Mouse (Mus musculus): ENCODE data around the gene Tmem50b. TPM values are rescaled to one million over a fixed set of nuclear protein-coding genes. Genes with fewer than 3 reads are reported as not detected.
"Not testable (repeated sequence)": the region's sequence is repeated elsewhere in the genome, so short reads cannot be mapped to it uniquely, and the experiment has no call there.

The Tmem50b gene
- polyA plus RNA-seq, 3 experiments from 2014 or later, result 28.2 to 36.1 (median 34.2) TPM

DNA sequence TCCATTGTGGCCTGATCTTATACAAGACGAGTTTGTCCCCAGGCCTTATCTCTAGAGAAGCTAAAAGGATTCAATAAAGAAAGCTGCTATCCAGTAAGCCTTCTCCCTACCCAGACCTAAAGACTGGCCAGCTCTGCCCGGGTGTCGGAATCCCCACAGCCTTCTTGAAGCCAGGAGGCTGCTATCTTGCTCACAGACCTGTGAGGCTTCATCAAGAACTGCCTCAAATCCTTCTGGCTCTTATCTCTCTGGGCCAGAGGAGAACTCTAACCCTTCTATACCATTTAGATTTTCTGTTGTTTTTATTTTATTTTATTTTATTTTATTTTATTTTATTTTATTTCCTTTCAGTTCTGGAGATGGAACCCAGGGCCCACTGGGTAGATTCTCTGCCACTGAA is 60.5 kb downstream of the Tmem50b start:
- no peak for ATAC-seq

DNA sequence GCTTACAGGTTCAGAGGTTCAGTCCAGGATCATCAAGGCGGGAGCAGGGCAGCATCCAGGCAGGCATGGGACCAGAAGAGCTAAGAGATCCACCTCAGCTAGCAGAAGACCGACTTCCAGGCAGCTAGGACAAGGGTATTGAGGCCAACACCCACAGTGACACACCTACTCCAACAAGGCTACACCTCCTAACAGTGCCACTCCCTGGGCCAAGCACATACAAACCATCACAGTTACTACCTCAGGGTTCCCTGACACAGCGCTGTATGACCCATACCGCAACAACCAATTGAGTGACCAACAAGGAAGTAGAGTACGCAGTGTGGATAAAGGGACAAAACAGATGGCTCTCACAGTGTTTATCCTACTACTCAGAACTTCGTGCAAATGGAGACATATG is 61.2 kb downstream of the Tmem50b start:
- no peak for ATAC-seq

DNA sequence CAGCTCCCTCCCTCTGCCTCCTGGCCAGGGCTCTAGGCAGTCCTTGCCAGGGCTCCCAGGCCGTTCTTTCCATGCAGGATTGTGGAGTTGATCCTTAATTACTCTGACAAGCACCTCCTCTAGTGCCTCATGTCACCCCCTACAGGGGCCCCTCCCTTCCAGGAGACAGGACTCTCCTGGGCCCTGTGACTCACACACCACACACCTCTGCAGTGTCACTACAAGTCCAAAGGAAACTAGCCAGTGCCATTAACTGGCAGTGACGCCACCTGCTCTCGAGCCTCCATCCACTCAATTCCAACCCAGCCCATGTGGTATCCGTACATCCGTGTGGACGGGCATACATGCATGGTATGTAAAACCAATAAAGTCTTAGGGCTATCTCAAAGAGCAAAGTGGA is 62.7 kb downstream of the Tmem50b start:
- no peak for ATAC-seq

GRCm38 (mm10) chr16:91534477-91534876 is 63.1 kb downstream of the Tmem50b start:
- ATAC-seq, result no peak

DNA sequence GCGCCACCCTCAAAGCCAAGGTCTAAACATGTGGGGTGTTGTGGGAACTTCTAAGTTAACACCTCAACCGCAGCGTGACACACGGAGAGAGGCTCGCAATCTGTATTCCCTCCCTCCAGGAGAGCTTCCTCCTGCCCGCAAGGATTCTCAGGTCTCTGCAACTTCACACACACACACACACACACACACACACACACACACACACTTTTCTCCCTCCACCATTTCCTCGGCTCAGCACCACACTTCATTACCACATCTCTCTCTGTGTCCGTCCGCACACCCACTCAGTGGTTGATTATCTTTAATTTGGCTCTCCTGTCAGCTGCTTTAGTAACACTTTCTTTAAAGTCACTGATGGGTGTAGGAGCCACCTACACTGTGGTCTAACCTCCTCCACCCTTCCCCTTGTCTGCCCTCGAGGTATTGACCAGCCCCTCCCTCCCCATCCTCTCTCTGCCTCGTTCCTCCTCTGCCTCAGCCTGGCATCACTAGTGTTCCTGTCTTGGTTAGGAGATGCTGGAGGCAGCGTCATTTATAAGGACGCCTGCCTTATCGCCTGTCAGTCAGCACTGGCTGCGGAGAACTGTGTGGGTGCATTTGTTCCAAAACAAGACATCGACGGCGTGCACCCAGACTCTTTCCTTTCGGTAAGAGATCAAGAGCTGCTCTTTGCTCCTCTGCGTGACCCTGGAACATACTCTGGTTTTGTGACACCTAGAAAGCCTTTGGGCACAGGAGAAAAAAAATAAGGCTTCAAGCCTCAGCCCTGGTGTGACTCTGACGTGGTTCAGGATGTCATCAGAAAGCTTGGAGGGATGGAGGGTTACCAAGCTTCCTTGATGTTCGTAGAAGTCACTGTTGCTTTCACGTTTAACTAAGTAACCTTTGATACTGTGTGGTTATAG is 64.3 kb downstream of the Tmem50b start:
- ATAC-seq, result peak; percentile 77

- ATAC-seq, result no peak
These were observed 65.2 kb downstream of the Tmem50b start for GRCm38 (mm10) chr16:91532429-91532828.

- no peak for ATAC-seq
These were observed 65.7 kb downstream of the Tmem50b start for GRCm38 (mm10) chr16:91531856-91532255.

DNA sequence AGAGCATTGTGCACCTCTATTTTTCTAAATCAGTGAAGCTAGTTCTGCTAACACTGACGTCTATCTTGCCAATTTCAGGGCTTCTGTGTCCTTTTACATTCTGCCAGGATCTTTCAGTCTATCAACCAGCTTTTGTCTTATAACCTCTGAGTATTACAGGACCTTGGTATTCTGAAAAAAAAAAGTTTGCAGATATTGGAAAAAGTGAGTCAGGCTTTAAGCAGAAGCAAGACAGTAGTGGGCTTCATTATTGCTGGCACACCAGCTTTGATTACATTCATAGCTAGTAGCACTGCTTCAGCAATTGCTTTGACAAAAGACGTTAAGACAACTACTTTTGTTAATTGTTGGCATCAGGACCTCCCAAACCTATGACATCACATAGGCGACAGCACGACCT is 66.8 kb downstream of the Tmem50b start:
- ATAC-seq, result not testable (repeated sequence)

DNA sequence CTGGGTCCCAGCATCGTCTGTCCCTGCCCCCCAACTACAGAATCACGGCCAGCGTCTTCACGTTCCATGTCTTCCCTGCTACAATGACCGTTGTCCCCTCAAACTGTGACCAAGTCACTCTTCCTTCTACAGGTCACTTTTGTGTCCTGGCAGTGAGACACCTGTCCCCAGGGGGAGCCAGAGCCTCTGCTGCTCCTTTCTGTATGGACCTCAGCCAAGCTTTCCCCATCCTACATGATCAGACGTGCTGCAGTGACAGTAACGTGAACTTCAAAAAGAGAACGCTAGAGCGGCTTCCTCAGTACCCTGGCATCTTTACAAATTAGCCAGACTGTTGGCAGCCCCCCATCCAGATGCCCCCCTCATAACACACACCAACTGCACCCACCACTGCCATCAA is 69.0 kb downstream of the Tmem50b start:
- no peak for ATAC-seq

- ATAC-seq, result no peak
These were observed 70.1 kb downstream of the Tmem50b start for GRCm38 (mm10) chr16:91527500-91527899.

DNA sequence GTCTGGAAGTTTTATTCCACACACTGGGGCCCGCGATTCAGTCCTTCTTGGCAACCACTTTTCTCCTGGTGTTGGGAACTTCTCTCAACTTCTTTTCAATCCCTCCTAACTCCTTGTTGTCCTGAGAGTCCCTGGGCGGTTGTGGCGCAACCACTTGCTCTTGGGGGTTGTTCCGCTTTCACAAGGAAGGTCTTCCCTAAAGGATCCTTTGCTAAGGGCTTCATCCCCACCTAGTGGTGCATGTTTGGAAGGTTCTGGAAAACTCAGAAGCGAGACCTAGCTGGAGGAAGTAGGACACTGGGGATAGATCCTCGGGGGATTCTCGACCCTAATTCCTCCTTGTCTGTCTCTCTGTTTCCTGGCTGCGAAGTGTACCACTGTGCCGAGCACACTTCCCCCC is 70.5 kb downstream of the Tmem50b start:
- ATAC-seq, result no peak

- ATAC-seq, result no peak
These were observed 71.3 kb downstream of the Tmem50b start for GRCm38 (mm10) chr16:91526274-91526673.

Other genes starting within 250 kb of the Tmem50b start
- 10 to 100 TPM; 44.5 to 50.8 (median 46.5) TPM for gene Ifnar2, start 225.0 kb downstream of the Tmem50b start, polyA plus RNA-seq (2017; shearing (Covaris generic))
- gene Gm21970, start 206.1 kb downstream of the Tmem50b start, polyA plus RNA-seq (2017; shearing (Covaris generic)), result 1 to 10 TPM in 1 of 3 experiments, not detected in 2; 2.6 TPM
- gene Il10rb, start 191.6 kb downstream of the Tmem50b start, polyA plus RNA-seq (2017; shearing (Covaris generic)), result 100 to 1,000 TPM in 2 of 3 experiments, 10 to 100 TPM in 1; 95.7 to 124 (median 113) TPM
- gene Ifnar1, start 112.6 kb downstream of the Tmem50b start, polyA plus RNA-seq (2017; shearing (Covaris generic)), result 10 to 100 TPM; 61.2 to 75.3 (median 62.6) TPM
- gene Ifngr2, start 50.7 kb downstream of the Tmem50b start, polyA plus RNA-seq (2017; shearing (Covaris generic)), result 10 to 100 TPM in 2 of 3 experiments, 1 to 10 TPM in 1; 3.4 to 30.9 (median 14.7) TPM
- gene Dnajc28, start 21.2 kb upstream of the Tmem50b start, polyA plus RNA-seq (2017; shearing (Covaris generic)), result under 1 TPM; 0.56 to 0.62 (median 0.62) TPM
- gene Gart, start 49.2 kb upstream of the Tmem50b start, polyA plus RNA-seq (2017; shearing (Covaris generic)), result 10 to 100 TPM; 49.5 to 76.2 (median 64.5) TPM
- gene Son, start 49.7 kb upstream of the Tmem50b start, polyA plus RNA-seq (2017; shearing (Covaris generic)), result 100 to 1,000 TPM; 128 to 236 (median 180) TPM
- 10 to 100 TPM; 16.4 to 30.5 (median 17.6) TPM for gene Donson, start 91.0 kb upstream of the Tmem50b start, polyA plus RNA-seq (2017; shearing (Covaris generic))
- 10 to 100 TPM; 66.2 to 89.2 (median 79.6) TPM for gene Cryzl1, start 131.2 kb upstream of the Tmem50b start, polyA plus RNA-seq (2017; shearing (Covaris generic))
- 1 to 10 TPM in 2 of 3 experiments, under 1 TPM in 1; 0.74 to 4.1 (median 3.9) TPM for gene Itsn1, start 131.5 kb upstream of the Tmem50b start, polyA plus RNA-seq (2017; shearing (Covaris generic))